Mouse (Mus musculus) testis, adult 2 months (tissue): ENCODE measurements around the gene Clec4d. TPM values are rescaled to one million over a fixed set of nuclear protein-coding genes. Genes with fewer than 3 reads are reported as not detected.
"Not testable (repeated sequence)": the region's sequence is repeated elsewhere in the genome, so short reads cannot be mapped to it uniquely, and the experiment has no call there.

Experiments
- H3K27ac ChIP-seq: fragments of 200-500 bp; 2 replicates; pipeline ENCODE4 v1.5.1; 2012; ENCODE audit warnings: low read depth, low read length; ENCODE audit not compliant: control insufficient read depth, insufficient read depth
- H3K27me3 ChIP-seq: fragments of 200-500 bp; 2 replicates; pipeline ENCODE4 v1.6.1; 2012; ENCODE audit warnings: mild to moderate bottlenecking, low read length, moderate library complexity; ENCODE audit not compliant: control insufficient read depth, insufficient read depth
- H3K36me3 ChIP-seq: fragments of 200-500 bp; 2 replicates; pipeline ENCODE4 v1.6.1; 2012; ENCODE audit warnings: mild to moderate bottlenecking, low read length; ENCODE audit not compliant: control insufficient read depth, insufficient read depth
- H3K4me1 ChIP-seq: fragments of 200-500 bp; 2 replicates; pipeline ENCODE4 v1.6.1; 2012; ENCODE audit warnings: low read length; ENCODE audit not compliant: control insufficient read depth, insufficient read depth
- H3K4me3 ChIP-seq: fragments of 200-500 bp; 2 replicates; pipeline ENCODE4 v1.5.1; 2012; ENCODE audit warnings: low read depth, mild to moderate bottlenecking, low read length, moderate library complexity, mixed read lengths; ENCODE audit not compliant: control insufficient read depth
- CTCF ChIP-seq: fragments of 200-500 bp; IDR thresholded peaks from 2 replicates; pipeline ENCODE4 v1.5.1; 2012; ENCODE audit warnings: low read depth, mild to moderate bottlenecking, inconsistent platforms, low read length, moderate library complexity; ENCODE audit not compliant: control insufficient read depth, insufficient read depth, insufficient replicate concordance
- POLR2A ChIP-seq: fragments of 200-500 bp; IDR thresholded peaks from 2 replicates; pipeline ENCODE4 v1.6.1; 2012; ENCODE audit warnings: low read depth, mild to moderate bottlenecking, inconsistent platforms, low read length, moderate library complexity; ENCODE audit not compliant: control insufficient read depth
- polyA plus RNA-seq: library from polyadenylated mRNA; depleted of rRNA; stranded (reverse); fragments of >200 nt; gene quantifications from 2 replicates; pipeline ENCODE4 v1.2.3, GENCODE M21; 2012; rRNA removed

Clec4d gene
- not detected in 2 replicates for polyA plus RNA-seq

GRCm38 (mm10) chr6:123261555-123262161 is at the start of gene Clec4d:
Gene Clec4d, plus strand, starts transcription at chr6:123262111.
- no peaks in the 10 kb centered on the region for H3K27me3 ChIP-seq
- no peaks in the 10 kb centered on the region for H3K36me3 ChIP-seq
- H3K4me3 ChIP-seq: no peak within 1 kb of the TSS
- no peak within 1 kb of the TSS for H3K27ac ChIP-seq
- TF ChIP-seq POLR2A: no peak
- no peak for TF ChIP-seq CTCF
- no peaks in the 10 kb centered on the region for H3K4me1 ChIP-seq

- Histone ChIP-seq H3K27ac (no peak overlapping the region), H3K4me1 (no peaks in the 10 kb centered on the region)
- TF ChIP-seq POLR2A: no peak
- TF ChIP-seq CTCF: no peak
Measured at GRCm38 (mm10) chr6:123227519-123228166, 34.3 kb upstream of the Clec4d start.

GRCm38 (mm10) chr6:123229644-123230043 is 32.3 kb upstream of the Clec4d start, which contains the start of gene Clec4n:
Gene Clec4n, plus strand, starts transcription at chr6:123229843.
- no peaks in the 10 kb centered on the region for H3K4me1 ChIP-seq
- H3K4me3 ChIP-seq: no peak within 1 kb of the TSS
- H3K27ac ChIP-seq: no peak within 1 kb of the TSS
- no peaks in the 10 kb centered on the region for H3K27me3 ChIP-seq
- TF ChIP-seq CTCF (no peak), POLR2A (no peak)
- no peaks in the 10 kb centered on the region for H3K36me3 ChIP-seq

More at GRCm38 (mm10) chr6:123227519-123228166, 34.3 kb upstream of the Clec4d start:
- Histone ChIP-seq H3K27me3 (no peaks in the 10 kb centered on the region), H3K36me3 (no peaks in the 10 kb centered on the region), H3K4me3 (no peak overlapping the region)

GRCm38 (mm10) chr6:123231149-123231548 is 30.8 kb upstream of the Clec4d start:
- Histone ChIP-seq H3K27ac (no peak overlapping the region), H3K4me3 (no peak overlapping the region), H3K4me1 (no peaks in the 10 kb centered on the region), H3K27me3 (no peaks in the 10 kb centered on the region), H3K36me3 (no peaks in the 10 kb centered on the region)
- TF ChIP-seq POLR2A: no peak
- no peak for TF ChIP-seq CTCF

GRCm38 (mm10) chr6:123237582-123237981 is 24.3 kb upstream of the Clec4d start:
- no peaks in the 10 kb centered on the region for H3K36me3 ChIP-seq
- no peak overlapping the region for H3K27ac ChIP-seq
- TF ChIP-seq POLR2A: no peak
- no peak for TF ChIP-seq CTCF
- H3K4me3 ChIP-seq: no peak overlapping the region
- H3K4me1 ChIP-seq: no peaks in the 10 kb centered on the region
- H3K27me3 ChIP-seq: no peaks in the 10 kb centered on the region

- Histone ChIP-seq H3K4me3 (no peak overlapping the region), H3K36me3 (no peaks in the 10 kb centered on the region), H3K27me3 (no peaks in the 10 kb centered on the region), H3K27ac (no peak overlapping the region), H3K4me1 (no peaks in the 10 kb centered on the region)
- TF ChIP-seq CTCF (no peak), POLR2A (no peak)
Measured at GRCm38 (mm10) chr6:123244201-123244600, 17.7 kb upstream of the Clec4d start.

GRCm38 (mm10) chr6:123248862-123249261 is 13.0 kb upstream of the Clec4d start:
- not testable (repeated sequence) for H3K36me3 ChIP-seq, H3K4me1 ChIP-seq, H3K4me3 ChIP-seq, H3K27me3 ChIP-seq, H3K27ac ChIP-seq
